Comparison of ENCODE assay signal across 34 mouse cellular contexts in genomic region chr19:58827656-58828055, GRCm38 (mm10). TPM values are rescaled to one million over a fixed set of nuclear protein-coding genes. Genes with fewer than 3 reads are reported as not detected.
DNase-seq lines count a peak whose midpoint lies in the region; ATAC-seq and TF ChIP-seq lines count a peak whose summit lies in the region.
"Had no signal": no experiment of that assay in that cellular context is flagged by ENCODE, and none has a peak within 500 bp of the region (broad histone marks: within the 10 kb centered on the region; RNA-seq: fewer than 3 reads in every experiment).

No protein-coding gene starts in this region.

- H3K36me3 ChIP-seq in forebrain, embryonic 16.5 days (ENCODE audit: control insufficient read depth, insufficient read depth) = peaks cover 2% of the 10 kb centered on the region; the same call in 1 of the 2 replicates
- H3K36me3 ChIP-seq in forebrain, embryonic 11.5 days (ENCODE audit: control insufficient read depth, insufficient read depth, low read length) = no peaks in the 10 kb centered on the region
- 0 out of 2 replicates have a peak, but pooled peaks cover 6% of the 10 kb centered on the region for H3K36me3 ChIP-seq in heart, embryonic 12.5 days
- H3K36me3 ChIP-seq: stomach, embryonic 15.5 days had no signal

- H3K27me3 ChIP-seq in forebrain, embryonic 16.5 days (replicated peaks; ENCODE audit: control insufficient read depth, insufficient read depth, low read length) = no peaks in the 10 kb centered on the region
- no peaks in the 10 kb centered on the region for H3K27me3 ChIP-seq in forebrain, embryonic 11.5 days (ENCODE audit: control insufficient read depth, insufficient read depth, low read length)
- H3K27me3 ChIP-seq in heart, embryonic 12.5 days (replicated peaks) = no peaks in the 10 kb centered on the region
- H3K27me3 ChIP-seq: forebrain, embryonic 13.5 days; heart, embryonic 13.5 days; midbrain, embryonic 15.5 days; stomach, embryonic 15.5 days had no signal

- H3K4me3 ChIP-seq in forebrain, embryonic 16.5 days (replicated peaks; ENCODE audit: low read length) = no peak overlapping the region
- H3K4me3 ChIP-seq in forebrain, embryonic 11.5 days (ENCODE audit: low read depth, low read length) = no peak overlapping the region
- no peak overlapping the region for H3K4me3 ChIP-seq in heart, embryonic 12.5 days
- no peak overlapping the region for H3K4me3 ChIP-seq in left cerebral cortex, adult 2 months
- H3K4me3 ChIP-seq: erythroblast, embryonic 14.5 days; forebrain, embryonic 13.5 days; heart, embryonic 13.5 days; hindbrain, embryonic 12.5 days; midbrain, embryonic 10.5 days; midbrain, embryonic 15.5 days; stomach, embryonic 15.5 days had no signal

- ATAC-seq in forebrain, embryonic 16.5 days = no peak
- no peak for ATAC-seq in forebrain, embryonic 11.5 days (replicated peaks; ENCODE audit: low FRiP score)
- ATAC-seq in heart, embryonic 12.5 days (ENCODE audit: insufficient number of reproducible peaks, low FRiP score) = no peak
- ATAC-seq: forebrain, embryonic 13.5 days; midbrain, embryonic 15.5 days had no signal

- no peak for DNase-seq in forebrain, embryonic 11.5 days (ENCODE audit: low spot score)
- DNase-seq in heart, postnatal 4 days = peak; percentile 41
- DNase-seq in left cerebral cortex, adult 2 months (ENCODE audit: extremely low spot score in 1 of 2, low spot score in 2 of 2) = no peak
- DNase-seq in left cerebral cortex, adult 18-20 months (ENCODE audit: low spot score in 2 of 2) = no peak
- DNase-seq in adipocyte (ENCODE audit: low spot score) = peak; percentile 22
- DNase-seq in lung, postnatal 4 days = no peak
- DNase-seq: adrenal gland, postnatal 10 days; B cell, adult 2 months; cerebellum, adult 8-10 months; kidney, adult 11 months; layer of hippocampus, postnatal 36 days; liver; lung, adult 2 months; lung, postnatal 10 days; right cerebral cortex, postnatal 4 days had no signal

- WGBS in forebrain, embryonic 16.5 days = 49% methylated on average over 7 of the region's 7 CpGs
- 59% methylated on average over 7 of the region's 7 CpGs for WGBS in forebrain, embryonic 11.5 days
- 50% methylated on average over 7 of the region's 7 CpGs for WGBS in heart, embryonic 12.5 days

- intact Hi-C loops in left cerebral cortex, adult 2 months (cut with DNase I) = no loop called here

- H3K27ac ChIP-seq in forebrain, embryonic 16.5 days (ENCODE audit: low read length) = peak overlapping the region; percentile 14; the same call in 1 of the 2 replicates
- H3K27ac ChIP-seq in forebrain, embryonic 11.5 days (ENCODE audit: low read depth, low read length) = no peak overlapping the region
- H3K27ac ChIP-seq in heart, embryonic 12.5 days (ENCODE audit: poor library complexity, severe bottlenecking) = no peak overlapping the region
- H3K27ac ChIP-seq in left cerebral cortex, adult 2 months = peak overlapping the region; percentile 18; the same call in 1 of the 2 replicates
- H3K27ac ChIP-seq: forebrain, embryonic 13.5 days; heart, embryonic 13.5 days; hindbrain, embryonic 12.5 days; liver, embryonic 14.5 days; midbrain, embryonic 10.5 days; midbrain, embryonic 15.5 days; stomach, embryonic 15.5 days had no signal

- H3K4me1 ChIP-seq in forebrain, embryonic 16.5 days (replicated peaks; ENCODE audit: control insufficient read depth, insufficient read depth, low read length) = peaks cover 36% of the 10 kb centered on the region
- H3K4me1 ChIP-seq in forebrain, embryonic 11.5 days (replicated peaks; ENCODE audit: control insufficient read depth, insufficient read depth, low read length) = no peaks in the 10 kb centered on the region
- H3K4me1 ChIP-seq in heart, embryonic 12.5 days (replicated peaks) = peaks cover 14% of the 10 kb centered on the region
- H3K4me1 ChIP-seq: stomach, embryonic 15.5 days had no signal

- no peaks in the 10 kb centered on the region for H3K9me3 ChIP-seq in forebrain, embryonic 16.5 days (ENCODE audit: control insufficient read depth, low read length)
- H3K9me3 ChIP-seq in forebrain, embryonic 11.5 days (ENCODE audit: control insufficient read depth, low read length) = no peaks in the 10 kb centered on the region
- no peaks in the 10 kb centered on the region for H3K9me3 ChIP-seq in heart, embryonic 12.5 days (replicated peaks)
- H3K9me3 ChIP-seq: forebrain, embryonic 13.5 days; heart, embryonic 13.5 days; hindbrain, embryonic 12.5 days; midbrain, embryonic 10.5 days; midbrain, embryonic 15.5 days; stomach, embryonic 15.5 days had no signal

- no peak overlapping the region for H3K4me2 ChIP-seq in forebrain, embryonic 16.5 days (ENCODE audit: low read length)
- no peak overlapping the region for H3K4me2 ChIP-seq in forebrain, embryonic 11.5 days (ENCODE audit: low read depth, low read length, severe bottlenecking)
- H3K4me2 ChIP-seq in heart, embryonic 12.5 days = no peak overlapping the region
- H3K4me2 ChIP-seq: forebrain, embryonic 13.5 days; heart, embryonic 13.5 days; hindbrain, embryonic 12.5 days; midbrain, embryonic 15.5 days; stomach, embryonic 15.5 days had no signal

- no peak overlapping the region for H3K9ac ChIP-seq in forebrain, embryonic 16.5 days (replicated peaks; ENCODE audit: low read depth, low read length)
- no peak overlapping the region for H3K9ac ChIP-seq in forebrain, embryonic 11.5 days (ENCODE audit: low read length)
- no peak overlapping the region for H3K9ac ChIP-seq in heart, embryonic 12.5 days
- H3K9ac ChIP-seq: forebrain, embryonic 13.5 days; heart, embryonic 13.5 days; hindbrain, embryonic 12.5 days; liver, embryonic 14.5 days; midbrain, embryonic 15.5 days; stomach, embryonic 15.5 days had no signal

- peak; percentile 12 for TF ChIP-seq CTCF in left cerebral cortex, adult 2 months (IDR thresholded peaks at IDR 0.05)

RNA-seq across cellular contexts. Expression of gene 1700019N19Rik, which starts 33.4 kb away (rescaled TPM):
- not detected in 2 replicates for polyA plus RNA-seq in forebrain, embryonic 16.5 days (2015; fragmentation: Nextera tagmentation; extraction: Ambion mirVana)
- polyA plus RNA-seq in forebrain, embryonic 11.5 days (2014; fragmentation: Nextera tagmentation; extraction: Ambion mirVana) = not detected in 2 replicates
- total RNA-seq in heart, postnatal 4 days (2021) = under 1 TPM in 1 of 2 experiments, not detected in 1; 0.29 TPM
- polyA plus RNA-seq in heart, embryonic 12.5 days (2016; fragmentation: Nextera tagmentation; extraction: Ambion mirVana) = not detected in 2 replicates
- total RNA-seq in left cerebral cortex, adult 2 months (2021) = not detected
- under 1 TPM in 1 of 2 experiments, not detected in 1; 0.84 TPM for total RNA-seq in left cerebral cortex, adult 18-20 months (2021)
- total RNA-seq: adrenal gland, postnatal 10 days; gastrocnemius, adult 8-10 months; gastrocnemius, postnatal 4 days; heart, postnatal 14 days; left cerebral cortex, postnatal 14 days; megakaryocyte progenitor cell, adult 5-6 weeks had no signal
- polyA plus RNA-seq: embryonic facial prominence, embryonic 14.5 days; erythroblast, embryonic 14.5 days; forebrain, embryonic 13.5 days; heart, embryonic 13.5 days; hindbrain, embryonic 12.5 days; kidney, embryonic 14.5 days; limb, embryonic 11.5 days; liver, embryonic 14.5 days; lung, adult 2 months; midbrain, embryonic 15.5 days; neural tube, embryonic 11.5 days had no signal

Comparison
In these comparisons a context has a peak if more than half of its experiments do, and no peak if none do; other contexts are left out.
1. H3K27ac ChIP-seq: peak in forebrain, embryonic 16.5 days (single experiment) and left cerebral cortex, adult 2 months (single experiment); none in forebrain, embryonic 11.5 days (single experiment) and heart, embryonic 12.5 days (single experiment).
2. DNase-seq: peak in heart, postnatal 4 days (single experiment) and adipocyte (single experiment); none in forebrain, embryonic 11.5 days (single experiment), left cerebral cortex, adult 2 months (0 of 2), left cerebral cortex, adult 18-20 months (0 of 2) and lung, postnatal 4 days (0 of 2).